Mouse (Mus musculus) bone marrow, adult 2 months (tissue): ENCODE results near the gene Cdhr4.

Experiments used
- CTCF ChIP-seq: fragments of 200-500 bp; IDR thresholded peaks from 2 replicates; pipeline ENCODE4 v1.5.1; 2011; ENCODE audit warnings: low read length, control low read depth; ENCODE audit not compliant: control insufficient read depth, insufficient read depth
- POLR2A ChIP-seq: fragments of 200-500 bp; IDR thresholded peaks from 2 replicates; pipeline ENCODE4 v1.6.1; 2011; ENCODE audit warnings: low read depth, mild to moderate bottlenecking, control low read depth, low read length, borderline replicate concordance; ENCODE audit not compliant: control insufficient read depth

DNA sequence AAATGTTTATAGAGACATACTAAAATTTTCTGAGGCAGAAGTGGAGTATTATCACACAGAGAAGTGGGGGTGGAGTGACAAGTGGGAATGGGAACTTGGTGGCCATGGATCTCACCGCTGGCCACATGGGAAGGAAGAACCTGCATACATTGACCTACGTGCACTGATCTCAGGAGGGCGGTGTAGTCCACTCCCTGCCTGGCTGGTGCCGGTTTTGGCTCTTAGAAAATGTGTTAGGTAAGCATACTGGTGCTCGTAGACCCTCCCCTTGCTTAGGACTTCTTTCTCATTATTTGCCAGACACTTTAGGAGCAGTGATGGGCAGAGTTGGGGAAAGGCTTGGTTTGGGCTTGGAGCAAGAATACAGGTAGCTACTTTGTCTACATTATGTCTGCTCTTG, 15.7 kb downstream of the Cdhr4 start:
- TF ChIP-seq POLR2A (no peak), CTCF (no peak)
